Mouse (Mus musculus) layer of hippocampus, adult 8-10 months (tissue): ENCODE results near the gene Pax3. TPM values are rescaled to one million over a fixed set of nuclear protein-coding genes. Genes with fewer than 3 reads are reported as not detected.

Experiments
- DNase-seq, 2 experiments: peaks; one replicate each; pipeline ENCODE4 v3.0.0; 2022; ENCODE audit warnings: low spot score in 2 of 2
- total RNA-seq, 4 experiments: library from RNA; stranded (reverse); gene quantifications; 2 replicates each; pipeline ENCODE4 v1.2.4; 2022

Pax3 gene
- total RNA-seq = not detected

- no peak for DNase-seq
Observed at GRCm38 (mm10) chr1:78196751-78197311, at the start of gene Pax3. TSS of gene Pax3 (minus strand) at chr1:78197134.

GRCm38 (mm10) chr1:78234306-78234705 is 37.4 kb upstream of the Pax3 start:
- no peak for DNase-seq

- no peak for DNase-seq
Observed at GRCm38 (mm10) chr1:78231901-78232546, 35.1 kb upstream of the Pax3 start.

- no peak for DNase-seq
Observed at GRCm38 (mm10) chr1:78229801-78230200, 32.9 kb upstream of the Pax3 start.

- peak; percentile 26 to 38 for DNase-seq
Observed at GRCm38 (mm10) chr1:78228771-78229170, 31.8 kb upstream of the Pax3 start.

GRCm38 (mm10) chr1:78218057-78218780 is 21.3 kb upstream of the Pax3 start:
- no peak for DNase-seq

GRCm38 (mm10) chr1:78217151-78218034 is 20.5 kb upstream of the Pax3 start:
- no peak for DNase-seq

GRCm38 (mm10) chr1:78216509-78217141 is 19.7 kb upstream of the Pax3 start:
- DNase-seq = no peak

- no peak for DNase-seq
Observed at GRCm38 (mm10) chr1:78215749-78216508, 19.0 kb upstream of the Pax3 start.

- no peak for DNase-seq
Observed at GRCm38 (mm10) chr1:78211041-78211440, 14.1 kb upstream of the Pax3 start.

GRCm38 (mm10) chr1:78210568-78210967 is 13.6 kb upstream of the Pax3 start:
- no peak for DNase-seq

- DNase-seq = no peak
Observed at GRCm38 (mm10) chr1:78208281-78208814, 11.4 kb upstream of the Pax3 start.

- no peak for DNase-seq
Observed at GRCm38 (mm10) chr1:78204341-78204740, 7.4 kb upstream of the Pax3 start.

- no peak for DNase-seq
Observed at GRCm38 (mm10) chr1:78203622-78204211, 6.8 kb upstream of the Pax3 start.

GRCm38 (mm10) chr1:78203086-78203614 is 6.2 kb upstream of the Pax3 start:
- no peak for DNase-seq

GRCm38 (mm10) chr1:78202466-78203085 is 5.6 kb upstream of the Pax3 start:
- DNase-seq = no peak

GRCm38 (mm10) chr1:78201251-78202010 is 4.5 kb upstream of the Pax3 start:
- no peak for DNase-seq

- no peak for DNase-seq
Observed at GRCm38 (mm10) chr1:78200191-78200590, 3.3 kb upstream of the Pax3 start.
